Mouse (Mus musculus): ENCODE data around the gene Vat1. TPM values are rescaled to one million over a fixed set of nuclear protein-coding genes. Genes with fewer than 3 reads are reported as not detected.
"Not testable (repeated sequence)": the region's sequence is repeated elsewhere in the genome, so short reads cannot be mapped to it uniquely, and the experiment has no call there.

Vat1 gene
- polyA plus RNA-seq, 2 experiments = 63.3 to 88.0 TPM

DNA sequence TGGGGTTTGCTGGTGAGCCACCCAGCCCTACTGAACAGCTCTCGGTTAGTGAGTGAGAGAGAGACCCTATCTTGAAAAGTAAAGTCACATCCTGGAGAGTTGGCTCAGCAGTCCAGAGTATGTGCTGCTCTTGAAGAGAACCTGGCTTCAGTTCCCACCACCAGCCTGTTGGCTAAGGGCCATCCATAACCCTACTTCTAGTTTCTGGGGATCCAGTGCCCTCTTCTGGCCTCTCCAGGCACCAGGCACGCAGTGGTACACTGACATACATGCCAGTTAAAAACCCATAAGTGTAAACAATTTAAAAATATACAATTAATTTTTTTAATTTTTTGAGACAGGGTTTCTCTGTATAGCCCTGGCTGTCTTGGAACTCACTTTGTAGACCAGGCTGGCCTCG is 15.6 kb downstream of the Vat1 start:
- H3K4me2 ChIP-seq (replicated peaks; ENCODE audit: low read depth, low read length, severe bottlenecking) = no peak overlapping the region
- H3K4me3 ChIP-seq (replicated peaks; ENCODE audit: low read length) = no peak overlapping the region
- ATAC-seq (ENCODE audit: low FRiP score, low read depth) (no peak), DNase-seq (ENCODE audit: low spot score) (no peak)
- H3K9ac ChIP-seq (ENCODE audit: low read depth, low read length, severe bottlenecking) = no peak overlapping the region
- no peaks in the 10 kb centered on the region; the same call in 1 of the 2 replicates for H3K4me1 ChIP-seq (ENCODE audit: control insufficient read depth, insufficient read depth, low read length)
- H3K27ac ChIP-seq (replicated peaks; ENCODE audit: low read depth, low read length) = no peak overlapping the region
- TF ChIP-seq POLR2A (IDR thresholded peaks at IDR 0.05; ENCODE audit: borderline replicate concordance, extremely low read depth, insufficient read depth, insufficient read length) = no peak
- H3K36me3 ChIP-seq (ENCODE audit: control insufficient read depth, insufficient read depth, low read length) = peaks cover 7% of the 10 kb centered on the region
- no peaks in the 10 kb centered on the region for H3K27me3 ChIP-seq (ENCODE audit: control insufficient read depth, insufficient read depth, low read length)
- 76% methylated on average over 2 of the region's 3 CpGs for WGBS
- H3K9me3 ChIP-seq (ENCODE audit: control insufficient read depth, low read length) = no peaks in the 10 kb centered on the region

DNA sequence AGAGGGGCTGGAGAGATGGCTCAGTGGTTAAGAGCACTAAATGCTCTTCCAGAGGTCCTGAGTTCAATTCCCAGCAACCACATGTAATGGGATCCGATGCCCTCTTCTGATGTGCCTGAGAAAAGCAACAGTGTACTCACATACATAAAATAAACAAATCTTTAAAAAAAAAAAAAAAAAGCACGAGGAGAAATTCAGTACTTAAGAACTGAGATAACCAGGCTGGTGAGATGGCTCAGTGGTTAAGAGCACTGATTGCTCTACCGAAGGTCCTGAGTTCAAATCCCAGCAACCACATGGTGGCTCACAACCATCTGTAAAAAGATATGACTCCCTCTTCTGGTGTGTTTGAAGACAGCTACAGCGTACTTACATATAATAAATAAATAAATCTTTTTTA is 16.4 kb downstream of the Vat1 start:
- H3K27me3 ChIP-seq (ENCODE audit: control insufficient read depth, insufficient read depth, low read length); H3K4me3 ChIP-seq (replicated peaks; ENCODE audit: low read length); H3K27ac ChIP-seq (replicated peaks; ENCODE audit: low read depth, low read length); H3K9me3 ChIP-seq (ENCODE audit: control insufficient read depth, low read length); H3K4me2 ChIP-seq (replicated peaks; ENCODE audit: low read depth, low read length, severe bottlenecking); DNase-seq (ENCODE audit: low spot score); ATAC-seq (ENCODE audit: low FRiP score, low read depth); H3K4me1 ChIP-seq (ENCODE audit: control insufficient read depth, insufficient read depth, low read length); H3K9ac ChIP-seq (ENCODE audit: low read depth, low read length, severe bottlenecking): not testable (repeated sequence)
- 89% methylated on average over 4 of the region's 4 CpGs for WGBS
- peaks cover 14% of the 10 kb centered on the region for H3K36me3 ChIP-seq (ENCODE audit: control insufficient read depth, insufficient read depth, low read length)

DNA sequence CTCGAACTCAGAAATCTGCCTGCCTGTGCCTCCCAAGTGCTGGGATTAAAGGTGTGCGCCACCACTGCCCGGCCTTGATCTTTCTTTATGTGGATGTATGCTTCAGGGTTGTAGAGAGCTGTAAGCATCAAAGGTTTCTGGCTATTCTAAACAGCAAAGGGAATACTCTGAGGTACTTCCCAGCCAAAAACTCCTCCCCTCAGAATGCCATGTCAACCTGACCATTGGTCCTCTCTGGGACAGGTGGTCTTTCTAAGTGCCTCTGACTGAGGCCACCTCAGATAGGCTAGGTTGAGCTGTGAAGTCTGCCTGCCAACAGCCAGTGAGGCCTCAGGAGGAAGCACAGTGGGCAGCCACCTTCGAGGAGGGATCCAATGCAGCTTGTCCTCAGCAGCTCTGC is 17.1 kb downstream of the Vat1 start:
- H3K36me3 ChIP-seq (ENCODE audit: control insufficient read depth, insufficient read depth, low read length) = peaks cover 21% of the 10 kb centered on the region
- no peaks in the 10 kb centered on the region for H3K9me3 ChIP-seq (ENCODE audit: control insufficient read depth, low read length)
- H3K4me1 ChIP-seq (ENCODE audit: control insufficient read depth, insufficient read depth, low read length) = no peaks in the 10 kb centered on the region; the same call in 1 of the 2 replicates
- no peak for TF ChIP-seq POLR2A (IDR thresholded peaks at IDR 0.05; ENCODE audit: borderline replicate concordance, extremely low read depth, insufficient read depth, insufficient read length)
- ATAC-seq (ENCODE audit: low FRiP score, low read depth) (no peak), DNase-seq (ENCODE audit: low spot score) (no peak)
- peak overlapping the region; percentile 33; the same call in 1 of the 2 replicates for H3K4me3 ChIP-seq (replicated peaks; ENCODE audit: low read length)
- no peak overlapping the region for H3K9ac ChIP-seq (ENCODE audit: low read depth, low read length, severe bottlenecking)
- H3K27ac ChIP-seq (replicated peaks; ENCODE audit: low read depth, low read length) = no peak overlapping the region
- H3K4me2 ChIP-seq (replicated peaks; ENCODE audit: low read depth, low read length, severe bottlenecking) = peak overlapping the region; percentile 37
- no peaks in the 10 kb centered on the region for H3K27me3 ChIP-seq (ENCODE audit: control insufficient read depth, insufficient read depth, low read length)
- WGBS = 84% methylated on average over 4 of the region's 4 CpGs

DNA sequence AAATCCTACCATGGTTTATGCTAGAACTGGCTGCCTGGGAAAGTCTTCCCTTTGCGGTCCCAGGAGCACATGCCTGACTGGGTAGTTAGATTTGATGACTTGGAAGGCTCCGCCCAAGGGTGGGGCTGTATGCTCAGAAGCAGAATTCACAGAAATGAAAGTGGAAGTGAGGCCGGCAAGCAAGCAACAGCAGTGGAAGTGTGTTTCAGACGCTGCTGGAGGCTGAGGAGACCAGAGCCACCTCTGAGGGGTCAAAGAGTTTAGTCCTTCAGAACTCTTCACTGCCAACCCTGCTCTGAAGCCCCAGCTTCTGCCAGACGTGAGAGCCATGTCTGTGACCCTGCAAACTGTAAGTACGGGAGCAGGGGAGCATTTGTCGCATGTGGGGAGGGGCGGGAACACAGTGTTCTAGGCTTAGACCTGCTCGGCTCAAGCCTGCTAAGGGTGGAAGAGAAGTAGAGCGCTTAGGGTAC is 17.7 kb downstream of the Vat1 start, which contains the start of gene Ifi35:
Gene Ifi35, plus strand, starts transcription at position 134 of the 473 bp plus-strand sequence.
- peak; percentile 56 for ATAC-seq (ENCODE audit: low FRiP score, low read depth)
- Histone ChIP-seq H3K27me3 (ENCODE audit: control insufficient read depth, insufficient read depth, low read length) (no peaks in the 10 kb centered on the region), H3K9me3 (ENCODE audit: control insufficient read depth, low read length) (no peaks in the 10 kb centered on the region), H3K4me1 (ENCODE audit: control insufficient read depth, insufficient read depth, low read length) (peaks cover 5% of the 10 kb centered on the region), H3K36me3 (ENCODE audit: control insufficient read depth, insufficient read depth, low read length) (peaks cover 26% of the 10 kb centered on the region), H3K4me3 (replicated peaks; ENCODE audit: low read length) (peak within 1 kb of the TSS; percentile 33), H3K4me2 (replicated peaks; ENCODE audit: low read depth, low read length, severe bottlenecking) (peak within 1 kb of the TSS; percentile 37), H3K9ac (ENCODE audit: low read depth, low read length, severe bottlenecking) (peak within 1 kb of the TSS; percentile 44), H3K27ac (replicated peaks; ENCODE audit: low read depth, low read length) (no peak within 1 kb of the TSS)
- 0 out of 2 replicates have a peak, but pooled peaks have one; percentile 9 for TF ChIP-seq POLR2A (IDR thresholded peaks at IDR 0.05; ENCODE audit: borderline replicate concordance, extremely low read depth, insufficient read depth, insufficient read length)
- DNase-seq (ENCODE audit: low spot score) = peak; percentile 82
- WGBS = 18% methylated on average over 10 of the region's 10 CpGs

DNA sequence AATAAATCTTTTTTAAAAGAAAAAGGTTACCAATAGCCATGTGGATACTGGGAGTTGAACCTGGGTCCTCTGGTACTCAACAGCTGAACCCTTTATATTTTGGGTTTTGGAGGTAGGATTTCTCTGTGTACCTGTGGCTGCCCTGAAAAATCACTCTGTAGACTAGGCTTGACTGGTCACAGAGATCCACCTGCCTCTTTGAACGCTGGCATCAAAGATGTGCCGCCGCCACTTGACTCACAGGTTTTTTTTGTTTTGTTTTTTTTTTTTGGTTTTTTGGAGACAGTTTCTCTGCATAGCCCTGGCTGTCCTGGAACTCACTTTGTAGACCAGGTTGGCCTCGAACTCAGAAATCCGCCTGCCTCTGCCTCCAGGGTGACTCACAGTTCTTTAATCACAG is 18.2 kb downstream of the Vat1 start:
- ATAC-seq (ENCODE audit: low FRiP score, low read depth) (no peak), DNase-seq (ENCODE audit: low spot score) (no peak)
- no peak for TF ChIP-seq POLR2A (IDR thresholded peaks at IDR 0.05; ENCODE audit: borderline replicate concordance, extremely low read depth, insufficient read depth, insufficient read length)
- Histone ChIP-seq H3K27ac (replicated peaks; ENCODE audit: low read depth, low read length) (no peak overlapping the region), H3K27me3 (ENCODE audit: control insufficient read depth, insufficient read depth, low read length) (no peaks in the 10 kb centered on the region), H3K9me3 (ENCODE audit: control insufficient read depth, low read length) (no peaks in the 10 kb centered on the region), H3K36me3 (ENCODE audit: control insufficient read depth, insufficient read depth, low read length) (peaks cover 29% of the 10 kb centered on the region), H3K9ac (ENCODE audit: low read depth, low read length, severe bottlenecking) (no peak overlapping the region), H3K4me2 (replicated peaks; ENCODE audit: low read depth, low read length, severe bottlenecking) (peak overlapping the region; percentile 37; the same call in 1 of the 2 replicates), H3K4me1 (ENCODE audit: control insufficient read depth, insufficient read depth, low read length) (peaks cover 8% of the 10 kb centered on the region), H3K4me3 (replicated peaks; ENCODE audit: low read length) (no peak overlapping the region)
- 82% methylated on average over 5 of the region's 5 CpGs for WGBS

DNA sequence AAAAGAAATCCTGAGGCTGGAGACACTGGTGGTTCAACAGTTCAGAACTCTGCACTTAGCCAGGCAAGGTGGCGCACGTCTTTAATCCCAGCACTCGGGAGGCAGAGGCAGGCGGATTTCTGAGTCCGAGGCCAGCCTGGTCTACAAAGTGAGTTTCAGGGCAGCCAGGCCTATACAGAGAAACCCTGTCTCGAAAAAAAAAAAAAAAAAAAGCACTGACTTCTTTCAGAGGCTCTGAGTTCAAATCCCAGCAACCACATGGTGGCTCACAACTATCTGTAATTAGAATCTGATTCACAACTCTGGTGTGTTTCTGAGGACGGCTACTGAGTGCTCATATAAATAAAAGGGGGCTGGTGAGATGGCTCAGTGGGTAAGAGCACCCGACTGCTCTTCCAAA is 19.2 kb downstream of the Vat1 start:
- not testable (repeated sequence) for H3K27me3 ChIP-seq (ENCODE audit: control insufficient read depth, insufficient read depth, low read length); DNase-seq (ENCODE audit: low spot score); H3K9ac ChIP-seq (ENCODE audit: low read depth, low read length, severe bottlenecking); H3K4me1 ChIP-seq (ENCODE audit: control insufficient read depth, insufficient read depth, low read length); H3K27ac ChIP-seq (replicated peaks; ENCODE audit: low read depth, low read length); ATAC-seq (ENCODE audit: low FRiP score, low read depth); H3K9me3 ChIP-seq (ENCODE audit: control insufficient read depth, low read length); H3K4me2 ChIP-seq (replicated peaks; ENCODE audit: low read depth, low read length, severe bottlenecking); H3K4me3 ChIP-seq (replicated peaks; ENCODE audit: low read length)
- H3K36me3 ChIP-seq (ENCODE audit: control insufficient read depth, insufficient read depth, low read length) = peaks cover 29% of the 10 kb centered on the region
- 91% methylated on average over 8 of the region's 8 CpGs for WGBS

Measured in limb, embryonic 14.5 days (tissue).